Mouse (Mus musculus): ENCODE results near the gene Eloa. TPM values are rescaled to one million over a fixed set of nuclear protein-coding genes. Genes with fewer than 3 reads are reported as not detected.

Eloa gene
- polyA plus RNA-seq, 1 experiment, result 39.8 TPM

DNA sequence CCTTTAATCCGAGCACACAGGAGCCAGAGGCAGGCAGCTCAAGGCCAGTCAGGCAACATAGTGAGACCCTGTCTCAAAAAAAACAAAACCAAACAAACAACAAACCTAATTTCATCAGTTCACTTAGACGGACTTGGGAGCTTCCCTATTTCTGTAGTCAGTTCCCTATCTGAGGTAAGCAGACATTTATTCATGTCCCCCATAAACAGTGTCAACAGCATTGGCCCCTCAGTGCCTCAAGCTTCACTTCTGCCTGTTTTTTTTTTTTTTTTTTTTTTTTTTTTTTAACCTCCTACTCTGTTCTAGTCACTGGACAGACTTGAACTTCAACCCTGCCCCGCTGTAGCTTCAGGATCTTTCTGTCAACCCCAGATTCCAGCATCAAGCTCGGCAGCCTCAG, 13.5 kb upstream of the Eloa start:
- no peaks in the 10 kb centered on the region; the same call in 1 of the 2 replicates for H3K4me1 ChIP-seq (ENCODE audit: control insufficient read depth, insufficient read depth, low read length)
- no peak overlapping the region for H3K27ac ChIP-seq (ENCODE audit: insufficient read depth, low read length)
- TF ChIP-seq POLR2A (IDR thresholded peaks at IDR 0.05; ENCODE audit: low read depth, low read length) (no peak), CTCF (IDR thresholded peaks at IDR 0.05; ENCODE audit: borderline replicate concordance, insufficient read depth, low read length) (no peak)
- no peak overlapping the region for H3K4me3 ChIP-seq (ENCODE audit: insufficient read depth, low read length)

DNA sequence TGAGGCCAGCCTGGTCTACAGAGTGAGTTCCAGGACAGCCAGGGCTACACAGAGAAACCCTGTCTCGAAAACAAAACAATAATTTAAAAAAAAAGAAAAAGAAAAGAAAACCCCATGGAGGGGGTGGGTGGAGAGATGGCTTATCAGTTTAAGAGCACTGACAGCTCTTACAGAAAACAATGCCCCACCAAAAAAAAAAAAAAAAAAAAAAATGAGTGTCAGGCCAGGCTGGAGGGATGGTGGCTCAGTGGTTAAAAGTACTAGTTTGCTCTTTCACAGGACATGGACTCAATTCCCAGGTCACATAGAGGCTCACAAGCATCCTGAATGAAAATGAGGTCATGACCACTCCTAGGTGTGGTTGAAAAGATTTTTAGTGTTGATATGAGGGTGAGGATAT, 11.7 kb upstream of the Eloa start:
- Histone ChIP-seq H3K4me1 (ENCODE audit: control insufficient read depth, insufficient read depth, low read length) (peaks cover 4% of the 10 kb centered on the region), H3K4me3 (ENCODE audit: insufficient read depth, low read length) (no peak overlapping the region), H3K27ac (ENCODE audit: insufficient read depth, low read length) (no peak overlapping the region)
- TF ChIP-seq CTCF (IDR thresholded peaks at IDR 0.05; ENCODE audit: borderline replicate concordance, insufficient read depth, low read length) (no peak), POLR2A (IDR thresholded peaks at IDR 0.05; ENCODE audit: low read depth, low read length) (no peak)

GRCm38 (mm10) chr4:136030968-136031909, 9.7 kb upstream of the Eloa start:
- Histone ChIP-seq H3K4me1 (ENCODE audit: control insufficient read depth, insufficient read depth, low read length) (peaks cover 5% of the 10 kb centered on the region), H3K27ac (ENCODE audit: insufficient read depth, low read length) (peak overlapping the region; percentile 17)
- TF ChIP-seq CTCF (IDR thresholded peaks at IDR 0.05; ENCODE audit: borderline replicate concordance, insufficient read depth, low read length), result no peak
- no peak for TF ChIP-seq POLR2A (IDR thresholded peaks at IDR 0.05; ENCODE audit: low read depth, low read length)

DNA sequence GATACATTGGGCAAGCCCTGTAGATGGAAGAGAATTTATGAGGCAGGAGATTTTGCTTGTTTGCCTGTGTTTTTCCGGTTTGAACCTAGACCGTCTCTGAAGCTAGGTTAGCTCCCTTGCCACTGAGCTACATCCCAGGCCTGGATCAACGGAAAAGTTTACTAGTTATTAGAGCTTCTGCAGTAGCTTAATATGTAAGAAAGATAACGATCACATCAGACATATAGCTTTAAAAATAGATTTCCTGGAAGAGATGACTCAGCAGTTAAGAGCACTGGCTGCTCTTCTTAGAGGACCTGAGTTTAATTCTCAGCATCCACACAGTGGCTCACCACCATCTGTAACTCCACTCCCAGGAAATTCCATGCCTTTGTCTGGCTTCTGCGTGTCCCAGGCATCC, 7.1 kb upstream of the Eloa start:
- H3K4me3 ChIP-seq (ENCODE audit: insufficient read depth, low read length), result no peak overlapping the region
- no peak for TF ChIP-seq POLR2A (IDR thresholded peaks at IDR 0.05; ENCODE audit: low read depth, low read length)
- no peak for TF ChIP-seq CTCF (IDR thresholded peaks at IDR 0.05; ENCODE audit: borderline replicate concordance, insufficient read depth, low read length)
- peak overlapping the region; percentile 82 for H3K27ac ChIP-seq (ENCODE audit: insufficient read depth, low read length)

More at GRCm38 (mm10) chr4:136030968-136031909, 9.7 kb upstream of the Eloa start:
- H3K4me3 ChIP-seq (ENCODE audit: insufficient read depth, low read length), result no peak overlapping the region

GRCm38 (mm10) chr4:136028132-136028564, 6.6 kb upstream of the Eloa start:
- H3K27ac ChIP-seq (ENCODE audit: insufficient read depth, low read length), result peak overlapping the region; percentile 82
- no peak overlapping the region for H3K4me3 ChIP-seq (ENCODE audit: insufficient read depth, low read length)
- TF ChIP-seq POLR2A (IDR thresholded peaks at IDR 0.05; ENCODE audit: low read depth, low read length), result no peak
- peaks cover 5% of the 10 kb centered on the region for H3K4me1 ChIP-seq (ENCODE audit: control insufficient read depth, insufficient read depth, low read length)

More for the DNA sequence above, 7.1 kb upstream of the Eloa start:
- peaks cover 5% of the 10 kb centered on the region for H3K4me1 ChIP-seq (ENCODE audit: control insufficient read depth, insufficient read depth, low read length)

DNA sequence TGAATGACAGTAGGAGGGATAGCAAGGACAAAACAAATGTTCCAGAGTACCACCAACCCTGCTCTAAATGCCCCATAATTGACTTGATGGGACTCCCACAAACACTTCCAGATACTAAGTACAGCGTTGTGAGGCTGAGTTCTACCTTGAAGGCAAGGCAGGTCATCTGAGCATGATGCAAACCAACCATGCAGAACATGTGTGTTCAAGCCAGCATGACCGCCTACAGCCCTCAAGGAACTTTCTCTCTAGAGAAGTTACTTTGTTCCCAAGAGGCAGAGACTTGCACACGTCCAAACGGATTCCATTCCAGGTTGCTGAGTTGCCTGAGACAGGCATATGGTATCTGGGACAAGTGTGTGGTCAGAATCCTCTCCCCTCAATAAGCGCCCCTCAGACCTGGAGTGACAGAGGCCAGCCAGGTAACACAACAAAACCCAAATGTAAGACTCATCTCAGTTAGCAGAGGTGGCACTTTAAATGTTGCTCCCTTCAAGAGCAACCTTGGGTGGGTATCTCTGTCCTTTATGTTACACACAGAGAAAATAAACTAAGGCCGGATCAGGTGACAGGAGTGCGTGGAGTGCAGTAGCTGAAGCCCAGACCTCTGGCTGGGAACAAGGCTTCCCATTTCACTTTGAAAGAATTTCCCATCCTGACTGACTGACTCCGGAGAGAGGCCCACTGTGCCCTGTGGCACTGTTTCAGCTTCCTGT, 6.0 kb upstream of the Eloa start:
- Histone ChIP-seq H3K4me1 (ENCODE audit: control insufficient read depth, insufficient read depth, low read length) (peaks cover 5% of the 10 kb centered on the region), H3K27ac (ENCODE audit: insufficient read depth, low read length) (0 out of 2 replicates have a peak overlapping the region, but pooled peaks have one; percentile 3), H3K4me3 (ENCODE audit: insufficient read depth, low read length) (no peak overlapping the region)
- TF ChIP-seq POLR2A (IDR thresholded peaks at IDR 0.05; ENCODE audit: low read depth, low read length) (no peak), CTCF (IDR thresholded peaks at IDR 0.05; ENCODE audit: borderline replicate concordance, insufficient read depth, low read length) (no peak)

DNA sequence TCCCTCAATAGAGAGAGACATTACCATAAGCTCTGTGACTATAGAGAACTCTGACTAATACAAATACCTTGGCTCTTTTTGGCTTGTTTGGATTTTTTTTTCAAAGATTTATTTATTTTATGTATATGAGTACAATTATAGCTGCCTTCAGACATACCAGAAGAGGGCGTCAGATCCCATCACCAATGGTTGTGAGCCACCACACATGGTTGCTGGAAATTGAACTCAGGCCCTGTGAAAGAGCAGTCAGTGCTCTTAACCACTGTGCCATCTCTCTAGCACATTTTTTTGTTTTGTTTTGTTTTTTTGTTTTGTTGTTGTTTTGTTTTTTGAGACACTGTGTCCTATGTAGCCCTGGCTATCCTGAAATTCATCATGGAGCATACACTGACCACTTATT, 3.8 kb upstream of the Eloa start:
- Histone ChIP-seq H3K4me1 (ENCODE audit: control insufficient read depth, insufficient read depth, low read length) (peaks cover 5% of the 10 kb centered on the region; the same call in 1 of the 2 replicates), H3K27ac (ENCODE audit: insufficient read depth, low read length) (no peak overlapping the region), H3K4me3 (ENCODE audit: insufficient read depth, low read length) (no peak overlapping the region)
- TF ChIP-seq CTCF (IDR thresholded peaks at IDR 0.05; ENCODE audit: borderline replicate concordance, insufficient read depth, low read length) (no peak), POLR2A (IDR thresholded peaks at IDR 0.05; ENCODE audit: low read depth, low read length) (no peak)

GRCm38 (mm10) chr4:136022924-136023323, 1.4 kb upstream of the Eloa start:
- H3K4me1 ChIP-seq (ENCODE audit: control insufficient read depth, insufficient read depth, low read length), result peaks cover 9% of the 10 kb centered on the region; the same call in 1 of the 2 replicates
- TF ChIP-seq POLR2A (IDR thresholded peaks at IDR 0.05; ENCODE audit: low read depth, low read length) (no peak), CTCF (IDR thresholded peaks at IDR 0.05; ENCODE audit: borderline replicate concordance, insufficient read depth, low read length) (no peak)
- H3K4me3 ChIP-seq (ENCODE audit: insufficient read depth, low read length), result no peak overlapping the region
- no peak overlapping the region for H3K27ac ChIP-seq (ENCODE audit: insufficient read depth, low read length)

DNA sequence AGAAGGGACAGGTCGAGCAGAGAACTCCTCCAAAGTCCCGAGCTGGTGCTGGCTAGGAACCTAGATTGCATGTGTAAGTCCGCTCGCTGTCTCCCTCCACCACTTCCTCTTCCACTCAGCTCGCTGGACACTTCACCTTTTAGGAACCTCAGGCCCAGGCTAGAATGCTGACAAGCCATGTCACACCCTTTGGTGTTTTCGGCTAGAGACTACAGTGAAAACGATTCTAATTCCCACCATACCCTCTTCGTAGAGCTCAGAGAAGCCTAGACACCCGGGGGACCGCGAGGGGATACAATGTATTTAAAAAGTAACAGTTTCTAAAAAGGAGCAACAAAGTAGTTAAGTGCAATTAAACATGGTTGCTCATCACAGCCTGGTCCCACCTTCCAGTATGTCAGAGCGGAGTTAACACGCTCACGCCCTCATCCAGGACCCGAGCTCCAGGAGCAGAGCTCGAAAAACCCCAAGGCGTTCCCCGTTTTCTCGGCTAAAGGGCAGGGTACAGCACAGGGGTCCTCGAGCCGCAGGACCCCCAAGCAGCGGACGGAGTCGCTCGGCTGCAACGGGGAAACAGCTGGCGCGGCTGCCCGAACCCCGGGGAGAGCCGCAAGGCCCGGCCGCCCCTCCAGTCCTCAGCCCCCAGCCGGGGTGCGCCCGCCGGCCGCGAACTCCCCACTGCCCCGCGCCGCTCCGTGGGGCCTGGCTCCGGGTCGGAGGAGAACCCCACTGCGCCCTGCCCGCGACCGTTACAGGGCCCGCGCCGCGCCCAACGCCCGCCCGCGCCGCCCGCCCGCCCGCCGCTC, 617 bp downstream of the Eloa start:
- TF ChIP-seq CTCF (IDR thresholded peaks at IDR 0.05; ENCODE audit: borderline replicate concordance, insufficient read depth, low read length) (no peak), POLR2A (IDR thresholded peaks at IDR 0.05; ENCODE audit: low read depth, low read length) (no peak)
- Histone ChIP-seq H3K4me3 (ENCODE audit: insufficient read depth, low read length) (peak overlapping the region; percentile 98), H3K4me1 (ENCODE audit: control insufficient read depth, insufficient read depth, low read length) (peaks cover 9% of the 10 kb centered on the region), H3K27ac (ENCODE audit: insufficient read depth, low read length) (peak overlapping the region; percentile 9; the same call in 1 of the 2 replicates)
